Mouse (Mus musculus) limb, embryonic 14.5 days (tissue): ENCODE results near the gene Vezf1. TPM values are rescaled to one million over a fixed set of nuclear protein-coding genes. Genes with fewer than 3 reads are reported as not detected.

ENCODE experiments used
- ATAC-seq: fragments of 200-750 bp; cut with Nextera tagmentation; 2 replicates; pipeline ENCODE4 v1.8.0; 2017; ENCODE audit warnings: low read depth, moderate number of reproducible peaks, moderate TSS enrichment; ENCODE audit not compliant: low FRiP score
- DNase-seq: peaks from one replicate; pipeline ENCODE4 v3.0.0-alpha.2; 2015; ENCODE audit warnings: low spot score
- H3K27ac ChIP-seq: fragments of 300-500 bp; sonication (generic); replicated peaks from 2 replicates; pipeline ENCODE4 v1.5.1; 2014; ENCODE audit warnings: low read depth, mild to moderate bottlenecking, low read length, moderate library complexity, mixed read lengths
- H3K27me3 ChIP-seq: fragments of 300-500 bp; sonication (generic); 2 replicates; pipeline ENCODE4 v1.6.1; 2014; ENCODE audit warnings: low read length, mixed read lengths; ENCODE audit not compliant: control insufficient read depth, insufficient read depth
- H3K36me3 ChIP-seq: fragments of 300-500 bp; sonication (generic); 2 replicates; pipeline ENCODE4 v1.6.1; 2014; ENCODE audit warnings: mild to moderate bottlenecking, low read length, moderate library complexity, mixed read lengths; ENCODE audit not compliant: control insufficient read depth, insufficient read depth
- H3K4me1 ChIP-seq: fragments of 300-500 bp; sonication (generic); 2 replicates; pipeline ENCODE4 v1.6.1; 2014; ENCODE audit warnings: antibody characterized with exemption, low read length, mixed read lengths; ENCODE audit not compliant: control insufficient read depth, insufficient read depth
- H3K4me2 ChIP-seq: fragments of 300-500 bp; sonication (generic); replicated peaks from 2 replicates; pipeline ENCODE4 v1.6.1; 2014; ENCODE audit warnings: low read depth, mild to moderate bottlenecking, low read length, moderate library complexity; ENCODE audit not compliant: severe bottlenecking
- H3K4me3 ChIP-seq: fragments of 300-500 bp; sonication (generic); replicated peaks from 2 replicates; pipeline ENCODE4 v1.5.1; 2014; ENCODE audit warnings: low read length
- H3K9ac ChIP-seq: fragments of 300-500 bp; sonication (generic); 2 replicates; pipeline ENCODE4 v1.6.1; 2014; ENCODE audit warnings: mild to moderate bottlenecking, low read depth, low read length, moderate library complexity; ENCODE audit not compliant: severe bottlenecking
- H3K9me3 ChIP-seq: fragments of 300-500 bp; sonication (generic); 2 replicates; pipeline ENCODE4 v1.6.1; 2016; ENCODE audit warnings: low read length; ENCODE audit not compliant: control insufficient read depth
- POLR2A ChIP-seq: fragments of 200-500 bp; IDR thresholded peaks from 2 replicates; pipeline ENCODE4 v1.8.0; 2012; ENCODE audit warnings: inconsistent platforms, mild to moderate bottlenecking, moderate library complexity, borderline replicate concordance; ENCODE audit not compliant: insufficient read depth, insufficient read length; ENCODE audit errors: extremely low read depth
- WGBS: fragments of 180-500 bp; shearing (Covaris S2); extraction: QIAGEN DNeasy Blood & Tissue Kit; methylation state at CpG from one replicate; pipeline ENCODE4 v1.1.7; 2014; 5-methylcytosine and 5-hydroxymethylcytosine counted together
- polyA plus RNA-seq, 2 experiments: library from polyadenylated mRNA; depleted of rRNA in 1 of 2; stranded (reverse) in 1 of 2; unstranded in 1 of 2; fragments of >200 nt; fragmentation: Nextera tagmentation in 1 of 2; extraction: Ambion mirVana in 1 of 2; gene quantifications; 2 replicates each; pipeline versions ENCODE4 v1.2.1 to v1.2.3; 2012 to 2014

Vezf1 gene
- polyA plus RNA-seq, 2 experiments: 35.3 to 42.7 TPM

- DNase-seq: no peak
- Histone ChIP-seq H3K36me3 (no peaks in the 10 kb centered on the region), H3K27me3 (no peaks in the 10 kb centered on the region), H3K9ac (peak overlapping the region; percentile 96), H3K4me2 (peak overlapping the region; percentile 85), H3K4me3 (peak overlapping the region; percentile 95), H3K9me3 (no peaks in the 10 kb centered on the region), H3K27ac (peak overlapping the region; percentile 98), H3K4me1 (peaks cover 19% of the 10 kb centered on the region)
- ATAC-seq: no peak
- TF ChIP-seq POLR2A: no peak
- 2% methylated on average over 8 of the region's 8 CpGs for WGBS
Measured at GRCm38 (mm10) chr11:88067191-88067585, 891 bp upstream of the Vezf1 start.

- Histone ChIP-seq H3K27ac (peak overlapping the region; percentile 98), H3K36me3 (peaks cover 6% of the 10 kb centered on the region), H3K9ac (peak overlapping the region; percentile 96), H3K4me3 (peak overlapping the region; percentile 95), H3K27me3 (no peaks in the 10 kb centered on the region), H3K9me3 (no peaks in the 10 kb centered on the region), H3K4me1 (peaks cover 19% of the 10 kb centered on the region), H3K4me2 (peak overlapping the region; percentile 64)
- ATAC-seq (peak; percentile 71), DNase-seq (peak; percentile 29)
- WGBS: 3% methylated on average over 42 of the region's 92 CpGs
- no peak for TF ChIP-seq POLR2A
Measured at GRCm38 (mm10) chr11:88068411-88069245, 549 bp downstream of the Vezf1 start.

- Histone ChIP-seq H3K4me2 (peak overlapping the region; percentile 64), H3K4me3 (peak overlapping the region; percentile 95), H3K9me3 (no peaks in the 10 kb centered on the region), H3K27ac (peak overlapping the region; percentile 98), H3K36me3 (peaks cover 11% of the 10 kb centered on the region), H3K9ac (peak overlapping the region; percentile 96), H3K4me1 (peaks cover 19% of the 10 kb centered on the region), H3K27me3 (no peaks in the 10 kb centered on the region)
- under 1% methylated on average over 12 of the region's 12 CpGs for WGBS
- TF ChIP-seq POLR2A: no peak
- DNase-seq (no peak), ATAC-seq (no peak)
Measured at GRCm38 (mm10) chr11:88069246-88069570, 1.1 kb downstream of the Vezf1 start.

- no peak for TF ChIP-seq POLR2A
- Histone ChIP-seq H3K27me3 (no peaks in the 10 kb centered on the region), H3K9me3 (no peaks in the 10 kb centered on the region), H3K36me3 (peaks cover 22% of the 10 kb centered on the region), H3K4me1 (peaks cover 19% of the 10 kb centered on the region), H3K27ac (0 out of 2 replicates have a peak overlapping the region, but pooled peaks have one; percentile 20), H3K9ac (0 out of 2 replicates have a peak overlapping the region, but pooled peaks have one; percentile 96), H3K4me3 (peak overlapping the region; percentile 95), H3K4me2 (peak overlapping the region; percentile 64)
- WGBS: 36% methylated on average over 4 of the region's 4 CpGs
- no peak for ATAC-seq
- no peak for DNase-seq
Measured at GRCm38 (mm10) chr11:88070392-88070791, 2.3 kb downstream of the Vezf1 start.

DNA sequence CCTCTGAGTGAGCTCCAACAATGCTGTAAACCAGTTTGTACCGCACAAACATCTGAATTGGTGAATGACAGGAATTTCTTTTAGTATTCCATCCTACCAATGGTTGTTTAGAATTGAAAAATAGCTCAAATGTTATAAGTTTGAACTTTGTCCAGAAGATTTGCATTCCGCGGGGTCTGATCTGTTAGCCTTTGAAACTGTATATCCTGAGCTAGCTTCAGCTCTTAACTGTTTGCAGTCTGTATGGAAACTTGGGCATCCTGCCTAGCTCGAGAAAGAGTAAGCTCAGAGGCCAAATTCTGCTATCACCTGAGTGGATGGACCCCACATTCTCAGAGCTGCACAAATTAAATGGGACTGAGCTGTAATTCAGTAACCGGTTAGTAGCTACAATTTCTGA lies 3.0 kb downstream of the Vezf1 start:
- H3K36me3 ChIP-seq: peaks cover 29% of the 10 kb centered on the region
- no peak for TF ChIP-seq POLR2A
- no peaks in the 10 kb centered on the region for H3K9me3 ChIP-seq
- H3K27me3 ChIP-seq: no peaks in the 10 kb centered on the region
- no peak overlapping the region for H3K9ac ChIP-seq
- H3K4me1 ChIP-seq: peaks cover 19% of the 10 kb centered on the region
- H3K27ac ChIP-seq: no peak overlapping the region
- peak overlapping the region; percentile 64; the same call in 1 of the 2 replicates for H3K4me2 ChIP-seq
- 30% methylated on average over 5 of the region's 5 CpGs for WGBS
- no peak for DNase-seq
- H3K4me3 ChIP-seq: peak overlapping the region; percentile 95
- ATAC-seq: no peak
